Mouse (Mus musculus): Measurements from ENCODE around the gene Gm20479. TPM values are rescaled to one million over a fixed set of nuclear protein-coding genes. Genes with fewer than 3 reads are reported as not detected.

The Gm20479 gene
- polyA plus RNA-seq, 1 experiment from 2014 or later, result not detected

GRCm38 (mm10) chr7:27319411-27319810, 37.8 kb downstream of the Gm20479 start:
- Histone ChIP-seq H3K27ac (no peak overlapping the region), H3K36me3 (no peaks in the 10 kb centered on the region), H3K9ac (no peak overlapping the region), H3K4me2 (replicated peaks) (no peak overlapping the region), H3K4me3 (no peak overlapping the region), H3K9me3 (peaks cover 1% of the 10 kb centered on the region; the same call in 1 of the 2 replicates), H3K27me3 (replicated peaks) (peaks cover 27% of the 10 kb centered on the region), H3K4me1 (0 out of 2 replicates have a peak, but pooled peaks cover 2% of the 10 kb centered on the region)
- no peak for ATAC-seq (ENCODE audit: low FRiP score, low read depth)
- WGBS, result 94% methylated on average over 22 of the region's 22 CpGs

- Histone ChIP-seq H3K4me1 (0 out of 2 replicates have a peak, but pooled peaks cover 2% of the 10 kb centered on the region), H3K4me2 (replicated peaks) (no peak overlapping the region), H3K36me3 (no peaks in the 10 kb centered on the region), H3K9ac (no peak overlapping the region), H3K4me3 (no peak overlapping the region), H3K27ac (no peak overlapping the region), H3K27me3 (replicated peaks) (no peaks in the 10 kb centered on the region; the same call in 1 of the 2 replicates), H3K9me3 (peaks cover 13% of the 10 kb centered on the region)
- WGBS, result 33% methylated on average over 7 of the region's 7 CpGs
- ATAC-seq (ENCODE audit: low FRiP score, low read depth), result no peak
Measured at GRCm38 (mm10) chr7:27315958-27316357, 41.3 kb downstream of the Gm20479 start.

GRCm38 (mm10) chr7:27314393-27314792, 42.8 kb downstream of the Gm20479 start:
- no peak overlapping the region for H3K27ac ChIP-seq
- H3K4me2 ChIP-seq (replicated peaks), result no peak overlapping the region
- H3K4me3 ChIP-seq, result no peak overlapping the region
- H3K9ac ChIP-seq, result no peak overlapping the region
- ATAC-seq (ENCODE audit: low FRiP score, low read depth), result no peak
- 94% methylated on average over 3 of the region's 3 CpGs for WGBS
- H3K36me3 ChIP-seq, result no peaks in the 10 kb centered on the region
- H3K4me1 ChIP-seq, result peaks cover 9% of the 10 kb centered on the region; the same call in 1 of the 2 replicates
- peaks cover 13% of the 10 kb centered on the region for H3K9me3 ChIP-seq
- H3K27me3 ChIP-seq (replicated peaks), result peaks cover 11% of the 10 kb centered on the region

GRCm38 (mm10) chr7:27311651-27312284, 45.5 kb downstream of the Gm20479 start:
- no peak for ATAC-seq (ENCODE audit: low FRiP score, low read depth)
- Histone ChIP-seq H3K9me3 (peaks cover 13% of the 10 kb centered on the region), H3K4me2 (replicated peaks) (no peak overlapping the region), H3K27ac (no peak overlapping the region), H3K4me1 (peaks cover 11% of the 10 kb centered on the region; the same call in 1 of the 2 replicates), H3K4me3 (no peak overlapping the region), H3K9ac (no peak overlapping the region), H3K36me3 (no peaks in the 10 kb centered on the region), H3K27me3 (replicated peaks) (peaks cover 18% of the 10 kb centered on the region)
- WGBS, result 89% methylated on average over 12 of the region's 12 CpGs

GRCm38 (mm10) chr7:27310996-27311535, 46.2 kb downstream of the Gm20479 start:
- H3K9me3 ChIP-seq, result peaks cover 13% of the 10 kb centered on the region
- no peak for ATAC-seq (ENCODE audit: low FRiP score, low read depth)
- no peak overlapping the region for H3K9ac ChIP-seq
- H3K27me3 ChIP-seq (replicated peaks), result peaks cover 18% of the 10 kb centered on the region
- no peak overlapping the region for H3K27ac ChIP-seq
- no peaks in the 10 kb centered on the region for H3K36me3 ChIP-seq
- WGBS, result 32% methylated on average over 8 of the region's 8 CpGs
- H3K4me1 ChIP-seq, result peaks cover 11% of the 10 kb centered on the region; the same call in 1 of the 2 replicates
- H3K4me3 ChIP-seq, result no peak overlapping the region
- no peak overlapping the region for H3K4me2 ChIP-seq (replicated peaks)

- 3% methylated on average over 17 of the region's 17 CpGs for WGBS
- Histone ChIP-seq H3K4me2 (replicated peaks) (peak overlapping the region; percentile 54), H3K9ac (peak overlapping the region; percentile 22; the same call in 1 of the 2 replicates), H3K9me3 (peaks cover 13% of the 10 kb centered on the region), H3K4me3 (peak overlapping the region; percentile 22), H3K4me1 (peaks cover 9% of the 10 kb centered on the region; the same call in 1 of the 2 replicates), H3K27me3 (replicated peaks) (peaks cover 18% of the 10 kb centered on the region), H3K36me3 (no peaks in the 10 kb centered on the region), H3K27ac (no peak overlapping the region)
- peak; percentile 30; the same call in 1 of the 2 replicates for ATAC-seq (ENCODE audit: low FRiP score, low read depth)
Measured at GRCm38 (mm10) chr7:27310306-27310705, 46.9 kb downstream of the Gm20479 start.

- H3K4me3 ChIP-seq, result no peak overlapping the region
- peaks cover 13% of the 10 kb centered on the region for H3K9me3 ChIP-seq
- peaks cover 18% of the 10 kb centered on the region for H3K27me3 ChIP-seq (replicated peaks)
- H3K4me1 ChIP-seq, result peaks cover 9% of the 10 kb centered on the region; the same call in 1 of the 2 replicates
- H3K9ac ChIP-seq, result no peak overlapping the region
- H3K4me2 ChIP-seq (replicated peaks), result peak overlapping the region; percentile 54; the same call in 1 of the 2 replicates
- no peak overlapping the region for H3K27ac ChIP-seq
- no peaks in the 10 kb centered on the region for H3K36me3 ChIP-seq
- ATAC-seq (ENCODE audit: low FRiP score, low read depth), result no peak
- 32% methylated on average over 3 of the region's 3 CpGs for WGBS
Measured at GRCm38 (mm10) chr7:27309832-27310231, 47.4 kb downstream of the Gm20479 start.

GRCm38 (mm10) chr7:27308821-27309549, 48.2 kb downstream of the Gm20479 start:
- 0 out of 2 replicates have a peak overlapping the region, but pooled peaks have one; percentile 35 for H3K9ac ChIP-seq

GRCm38 (mm10) chr7:27307551-27307950, 49.7 kb downstream of the Gm20479 start:
- Histone ChIP-seq H3K9me3 (no peaks in the 10 kb centered on the region), H3K4me2 (replicated peaks) (no peak overlapping the region), H3K27ac (no peak overlapping the region), H3K36me3 (no peaks in the 10 kb centered on the region), H3K4me3 (no peak overlapping the region), H3K9ac (no peak overlapping the region), H3K27me3 (replicated peaks) (peaks cover 18% of the 10 kb centered on the region), H3K4me1 (peaks cover 9% of the 10 kb centered on the region; the same call in 1 of the 2 replicates)
- no peak for ATAC-seq (ENCODE audit: low FRiP score, low read depth)
- WGBS, result 68% methylated on average over 9 of the region's 9 CpGs

More at GRCm38 (mm10) chr7:27308821-27309549, 48.2 kb downstream of the Gm20479 start:
- Histone ChIP-seq H3K36me3 (no peaks in the 10 kb centered on the region), H3K4me3 (peak overlapping the region; percentile 25), H3K4me1 (peaks cover 9% of the 10 kb centered on the region; the same call in 1 of the 2 replicates), H3K27ac (no peak overlapping the region), H3K27me3 (replicated peaks) (peaks cover 18% of the 10 kb centered on the region), H3K9me3 (peaks cover 7% of the 10 kb centered on the region), H3K4me2 (replicated peaks) (peak overlapping the region; percentile 59)
- ATAC-seq (ENCODE audit: low FRiP score, low read depth), result no peak
- WGBS, result 10% methylated on average over 28 of the region's 28 CpGs

GRCm38 (mm10) chr7:27306161-27307160, 50.8 kb downstream of the Gm20479 start:
- Histone ChIP-seq H3K9ac (no peak overlapping the region), H3K4me2 (replicated peaks) (no peak overlapping the region), H3K9me3 (no peaks in the 10 kb centered on the region), H3K27me3 (replicated peaks) (peaks cover 18% of the 10 kb centered on the region), H3K27ac (no peak overlapping the region), H3K4me3 (no peak overlapping the region), H3K36me3 (no peaks in the 10 kb centered on the region), H3K4me1 (peaks cover 9% of the 10 kb centered on the region; the same call in 1 of the 2 replicates)
- WGBS, result 78% methylated on average over 24 of the region's 24 CpGs
- no peak for ATAC-seq (ENCODE audit: low FRiP score, low read depth)

GRCm38 (mm10) chr7:27305091-27305730, 52.0 kb downstream of the Gm20479 start:
- H3K9me3 ChIP-seq, result no peaks in the 10 kb centered on the region
- ATAC-seq (ENCODE audit: low FRiP score, low read depth), result no peak
- no peak overlapping the region for H3K4me2 ChIP-seq (replicated peaks)
- H3K27me3 ChIP-seq (replicated peaks), result peaks cover 14% of the 10 kb centered on the region
- H3K9ac ChIP-seq, result no peak overlapping the region
- no peaks in the 10 kb centered on the region for H3K36me3 ChIP-seq
- H3K27ac ChIP-seq, result no peak overlapping the region
- H3K4me1 ChIP-seq, result 0 out of 2 replicates have a peak, but pooled peaks cover 4% of the 10 kb centered on the region
- 87% methylated on average over 17 of the region's 17 CpGs for WGBS
- H3K4me3 ChIP-seq, result no peak overlapping the region
